Mouse (Mus musculus) cerebellum, adult 2 months (tissue): Measurements from ENCODE around the gene Tmem206.

Experiments used
- CTCF ChIP-seq: fragments of 200-500 bp; IDR thresholded peaks from 2 replicates; pipeline ENCODE4 v1.5.1; 2011; ENCODE audit warnings: low read depth, mild to moderate bottlenecking, control low read depth, low read length, moderate library complexity, borderline replicate concordance; ENCODE audit not compliant: insufficient read depth
- POLR2A ChIP-seq: fragments of 200-500 bp; IDR thresholded peaks from 2 replicates; pipeline ENCODE4 v1.6.1; 2011; ENCODE audit warnings: low read length, control low read depth, borderline replicate concordance; ENCODE audit not compliant: insufficient read depth

- TF ChIP-seq CTCF (no peak), POLR2A (no peak)
These were observed 49.9 kb downstream of the Tmem206 start for GRCm38 (mm10) chr1:191375644-191375998.
